Mouse (Mus musculus): ENCODE measurements around the gene Tmem234.

The Tmem234 gene

DNA sequence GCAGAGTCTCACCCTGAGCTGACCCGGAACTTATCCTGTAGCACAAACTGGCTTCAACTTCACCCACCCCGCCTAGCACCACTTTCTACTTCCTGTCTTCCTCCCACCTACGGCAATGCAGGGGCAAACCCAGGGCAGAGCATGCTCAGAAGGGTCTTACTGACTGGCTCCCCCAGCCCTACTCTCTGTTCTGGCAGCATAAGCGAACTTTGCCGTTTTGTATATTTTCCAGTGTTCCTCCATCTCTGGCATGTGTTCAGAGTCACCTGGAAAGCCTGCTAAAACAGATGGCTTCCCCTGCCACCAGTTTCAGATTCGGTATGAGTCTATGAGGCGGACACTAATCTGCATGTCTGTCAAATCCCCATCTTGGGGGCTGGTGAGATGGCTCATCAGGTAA lies 20.1 kb upstream of the Tmem234 start:
- no peak for DNase-seq

DNA sequence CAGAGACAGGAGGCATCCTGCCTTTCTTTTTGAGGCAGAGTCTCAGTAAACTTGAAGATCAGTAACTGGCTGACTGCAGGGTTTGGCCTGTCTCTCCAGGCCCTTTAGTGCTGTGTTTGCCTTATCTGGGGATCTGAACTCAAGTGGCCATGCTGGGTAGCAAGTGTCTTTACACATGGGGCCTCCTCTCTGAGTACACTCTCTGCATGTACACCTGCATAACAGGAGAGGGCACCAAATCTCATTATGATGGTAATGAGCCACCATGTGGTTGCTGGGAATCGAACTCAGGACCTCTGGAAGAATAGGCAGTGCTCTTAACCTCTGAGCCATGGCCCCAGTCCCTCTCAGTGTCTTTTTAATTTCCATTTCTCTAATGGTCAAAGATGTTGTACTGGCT lies 18.2 kb upstream of the Tmem234 start:
- DNase-seq: no peak

- no peak for DNase-seq
Observed at GRCm38 (mm10) chr4:129584370-129584769, 16.1 kb upstream of the Tmem234 start.

DNA sequence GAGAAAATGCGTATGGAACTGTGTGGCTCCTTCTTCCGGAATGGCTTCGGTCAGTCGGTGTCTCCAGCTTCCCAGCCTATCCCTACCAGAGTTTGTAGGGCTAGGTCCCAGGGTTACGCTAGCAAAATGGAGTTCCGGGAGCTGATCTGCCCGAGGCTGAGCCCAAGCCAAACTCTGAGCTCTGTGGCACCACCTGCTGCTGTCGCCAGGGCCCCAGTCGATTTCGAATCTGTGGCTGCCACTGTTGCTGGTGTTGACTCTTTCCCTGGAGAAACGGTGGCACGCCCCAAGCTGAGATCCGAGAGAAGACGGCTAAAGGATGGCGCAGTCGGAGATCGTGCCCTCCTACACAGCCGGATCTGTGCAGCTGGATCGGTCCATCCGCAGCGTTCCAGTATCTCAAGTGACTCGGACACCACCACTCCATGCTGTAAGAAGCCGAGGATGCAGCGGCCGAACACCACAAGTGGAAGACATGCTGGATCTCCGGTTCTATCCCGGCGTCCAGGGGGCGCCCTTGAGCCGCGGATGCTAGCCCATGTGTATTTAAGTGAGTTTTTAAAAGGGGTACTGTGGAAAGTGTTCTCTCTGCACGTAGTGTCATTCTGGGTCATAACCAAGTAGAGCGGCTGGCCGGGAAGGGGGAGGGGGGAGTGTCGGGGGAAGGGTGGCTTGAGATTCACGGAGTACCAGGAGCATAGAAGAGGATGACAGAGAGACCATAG lies 15.4 kb upstream of the Tmem234 start:
- peak; percentile 78 for DNase-seq

DNA sequence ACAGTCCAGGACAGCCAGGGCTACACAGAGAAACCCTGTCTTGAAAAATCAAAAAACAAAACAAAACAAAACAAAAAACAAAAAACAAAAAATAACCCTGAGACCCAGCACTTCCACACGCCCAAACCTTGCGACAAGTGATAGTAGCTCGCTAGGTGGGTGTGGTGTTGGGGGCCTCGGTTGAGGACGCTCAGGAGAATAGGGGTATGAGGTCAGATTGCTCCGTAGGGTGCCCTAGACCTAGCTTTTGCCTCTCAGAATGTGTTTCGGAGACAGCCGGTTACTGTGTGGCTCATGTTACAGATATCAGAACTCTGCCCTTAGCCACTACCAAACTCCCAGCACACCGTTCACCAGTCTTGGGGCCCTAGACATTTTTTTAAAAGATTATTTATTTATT lies 14.7 kb upstream of the Tmem234 start:
- no peak for DNase-seq

GRCm38 (mm10) chr4:129586943-129587342 lies 13.5 kb upstream of the Tmem234 start:
- DNase-seq: no peak

DNA sequence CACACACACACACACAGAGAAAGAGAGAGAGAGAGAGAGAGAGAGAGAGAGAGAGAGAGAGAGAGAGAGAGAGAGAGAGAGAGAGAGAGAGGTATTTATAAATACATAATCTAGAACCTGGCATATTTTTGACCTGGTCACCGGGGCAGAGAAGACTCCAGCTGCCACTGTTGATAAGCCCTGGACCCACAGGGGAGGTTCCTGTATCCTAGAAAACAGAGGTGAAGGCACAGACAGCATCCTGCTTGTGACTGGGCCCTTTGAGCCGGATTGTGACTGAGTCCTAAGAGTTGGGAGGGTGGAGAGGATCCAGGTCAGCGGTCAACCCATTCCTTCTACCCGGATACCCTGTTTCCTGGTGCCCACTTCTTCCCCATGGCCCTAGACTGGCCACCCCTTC lies 11.6 kb upstream of the Tmem234 start:
- DNase-seq: no peak

DNA sequence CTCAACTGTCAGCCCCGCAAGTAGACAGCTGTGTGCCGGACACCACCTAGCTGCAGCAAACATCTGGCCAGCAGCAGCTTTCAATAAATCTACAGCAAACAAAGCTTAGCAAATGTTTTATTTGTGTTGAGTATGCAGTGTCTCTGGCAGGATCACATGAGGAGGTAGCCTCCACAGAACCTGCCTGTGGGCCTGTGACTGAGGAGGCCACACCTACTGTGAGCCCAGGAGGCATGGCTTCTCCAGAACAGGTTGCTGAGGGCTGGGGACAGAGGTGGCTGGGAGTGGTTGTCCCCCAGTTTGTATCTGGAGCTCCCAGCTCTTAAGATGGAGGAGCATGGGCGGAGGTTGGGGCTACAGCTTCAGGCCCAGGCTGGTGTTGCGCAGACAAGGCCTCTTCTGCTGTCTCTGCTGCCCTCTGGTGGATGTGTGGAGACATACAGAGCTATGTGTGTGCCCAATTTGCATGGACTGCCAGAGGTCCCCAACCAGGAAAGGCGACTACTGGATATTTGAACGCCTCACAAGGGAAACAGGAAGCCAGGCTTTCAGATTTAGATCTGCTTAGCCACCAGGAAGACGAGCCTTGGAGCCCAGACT lies 8.1 kb downstream of the Tmem234 start:
- DNase-seq: peak; percentile 78

- no peak for DNase-seq
Observed at GRCm38 (mm10) chr4:129609139-129609631, 8.7 kb downstream of the Tmem234 start.

DNA sequence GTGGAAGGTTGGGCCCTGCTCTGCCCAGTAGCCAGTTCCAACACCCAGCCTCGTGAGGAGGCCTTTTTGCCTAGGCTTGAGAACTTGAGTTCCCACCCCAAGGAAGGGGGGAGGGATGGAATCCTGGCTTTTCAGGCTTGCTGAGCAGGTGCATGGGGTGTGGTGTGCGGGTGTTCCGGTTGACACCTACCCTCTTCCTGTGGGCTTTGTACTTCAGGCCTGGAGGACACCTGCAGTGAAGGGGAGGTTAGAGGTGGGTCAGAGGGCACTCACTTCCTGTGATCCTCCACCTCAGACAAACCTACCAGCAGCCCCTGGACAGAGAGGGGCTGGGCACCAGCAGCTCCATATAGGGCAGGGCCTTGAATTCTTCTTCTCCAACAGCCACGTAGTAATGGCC lies 9.6 kb downstream of the Tmem234 start:
- DNase-seq: no peak

DNA sequence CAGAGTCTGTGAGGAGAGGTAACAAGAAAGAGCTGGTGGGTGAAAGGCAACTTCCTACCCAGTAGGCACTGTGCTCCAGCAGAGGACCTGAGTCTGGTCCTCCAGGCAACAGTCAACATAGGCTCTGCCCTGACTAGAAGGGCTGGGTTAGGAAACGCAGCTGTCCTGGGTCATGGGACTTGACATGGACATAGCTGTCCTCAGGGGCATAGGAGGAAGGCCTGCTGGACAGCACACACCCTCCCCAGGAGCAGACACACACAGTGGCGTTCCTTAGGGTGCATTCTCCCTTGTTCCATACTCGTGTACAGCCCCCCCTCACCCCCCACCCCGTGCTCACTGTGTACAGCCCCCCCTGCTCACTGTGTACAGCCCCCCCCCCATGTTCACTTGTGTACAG lies 10.0 kb downstream of the Tmem234 start:
- DNase-seq: no peak

GRCm38 (mm10) chr4:129614093-129614492 lies 13.6 kb downstream of the Tmem234 start, which contains the start of gene Dcdc2b:
Gene Dcdc2b (minus strand): TSS chr4:129614257.
- DNase-seq: no peak

DNA sequence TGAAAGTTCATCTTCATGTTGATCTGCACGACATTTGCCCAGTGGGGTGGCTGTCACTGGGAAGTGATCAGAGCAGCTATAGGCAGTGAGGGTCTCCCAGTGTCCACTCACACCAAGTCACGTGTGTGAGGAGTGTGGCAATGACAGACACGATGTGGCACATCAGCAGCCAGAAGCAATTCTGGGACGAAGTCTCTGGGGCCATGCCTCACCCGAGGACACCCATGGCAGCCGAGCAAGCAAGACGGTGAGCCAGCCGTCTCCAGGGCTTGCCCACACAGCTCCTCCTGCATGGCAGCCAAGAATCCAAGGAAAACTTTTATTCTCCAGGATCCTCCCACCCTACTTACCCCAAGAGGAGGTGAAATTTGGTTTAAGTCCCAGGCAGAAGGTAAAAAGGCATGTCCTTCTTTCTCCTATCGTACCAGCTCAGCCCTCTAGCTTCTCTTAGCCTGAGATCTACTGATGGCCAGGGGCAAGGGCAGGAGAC lies 15.4 kb downstream of the Tmem234 start:
- DNase-seq: no peak

DNA sequence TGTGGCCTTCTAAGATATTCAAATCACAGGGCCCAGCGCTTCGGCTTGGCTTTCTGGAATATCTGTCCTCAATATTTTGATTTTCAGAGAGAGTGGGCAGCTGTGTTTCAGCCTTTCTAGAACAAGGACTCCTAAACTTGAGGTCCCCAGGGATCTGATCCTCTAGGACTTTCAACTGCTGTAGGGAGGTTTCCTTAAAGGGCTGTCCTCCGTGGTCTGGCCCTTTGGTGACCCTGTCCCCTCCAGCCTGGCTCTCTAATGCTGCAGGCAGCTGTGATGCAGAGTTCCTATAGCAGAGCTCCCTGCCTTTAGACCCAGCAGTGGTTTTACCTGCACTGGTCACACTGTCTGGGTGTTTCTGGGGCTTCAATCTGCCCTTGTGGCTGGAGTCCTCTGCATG lies 16.2 kb downstream of the Tmem234 start:
- no peak for DNase-seq

DNA sequence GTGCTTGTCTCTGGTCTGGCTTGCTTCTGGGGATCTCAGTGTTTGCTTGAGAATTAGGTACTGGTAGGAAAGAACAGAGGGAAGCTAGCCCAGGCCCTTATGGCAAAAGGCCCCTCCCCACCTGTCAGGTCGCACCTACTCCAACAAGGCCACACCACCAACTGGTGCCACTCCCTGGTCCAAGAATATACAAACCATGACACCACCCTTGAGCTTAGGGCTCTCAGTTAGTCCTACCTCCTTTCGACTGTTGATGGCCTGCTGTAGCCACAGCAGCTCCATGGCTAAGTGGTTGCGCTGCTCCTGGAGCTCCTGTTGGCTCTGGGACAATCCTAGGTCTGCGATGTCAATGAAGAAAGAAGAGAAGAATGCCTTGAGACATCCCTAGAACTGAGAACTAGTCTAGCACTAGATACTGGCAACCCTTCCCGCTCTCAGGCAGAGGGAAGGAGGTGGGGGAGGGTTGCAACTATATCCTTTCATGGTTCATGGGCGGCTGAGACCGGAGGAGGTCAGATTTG lies 16.7 kb downstream of the Tmem234 start:
- DNase-seq: no peak

- DNase-seq: no peak
Observed at GRCm38 (mm10) chr4:129618031-129618430, 17.6 kb downstream of the Tmem234 start.

GRCm38 (mm10) chr4:129618786-129619691 lies 18.6 kb downstream of the Tmem234 start, which contains the start of gene Iqcc:
Gene Iqcc (minus strand): TSS chr4:129619099.
- peak; percentile 96 for DNase-seq

- DNase-seq: no peak
Observed at GRCm38 (mm10) chr4:129620419-129621282, 20.2 kb downstream of the Tmem234 start.

GRCm38 (mm10) chr4:129621283-129621841 lies 20.9 kb downstream of the Tmem234 start:
- no peak for DNase-seq

DNA sequence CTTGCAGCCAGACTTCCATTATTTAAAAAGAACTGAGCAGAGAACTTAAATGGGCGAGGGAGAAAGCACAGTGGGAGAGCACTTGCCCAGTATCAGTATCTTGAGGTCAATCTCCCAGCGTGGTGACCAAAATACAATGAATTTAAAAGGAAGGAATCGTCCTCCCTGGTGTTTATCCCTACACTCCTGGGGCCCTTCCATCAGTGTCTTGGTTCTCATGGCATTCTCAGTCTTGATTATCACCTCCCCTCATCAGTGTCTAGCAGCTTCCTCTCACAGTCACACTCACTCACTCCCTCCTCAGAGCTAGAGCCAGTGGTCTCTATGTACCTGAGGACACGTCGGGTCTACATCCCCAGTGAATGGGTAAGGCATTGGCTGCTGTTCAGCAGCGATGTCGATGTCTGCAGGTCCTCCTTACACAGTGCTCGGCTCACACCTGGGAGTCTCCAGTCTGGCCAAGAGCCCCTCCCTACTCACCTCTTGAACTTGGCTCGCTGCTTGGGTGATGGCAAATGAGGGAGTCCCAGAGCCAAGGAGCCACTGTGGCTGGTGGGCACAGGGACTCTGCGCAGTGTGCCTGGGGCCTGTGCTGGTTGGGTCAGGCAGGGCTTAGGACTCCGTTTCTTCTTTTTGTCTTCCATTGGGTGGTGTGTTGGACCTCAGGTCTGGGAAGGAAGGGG lies 21.8 kb downstream of the Tmem234 start:
- no peak for DNase-seq
